Mouse (Mus musculus): ENCODE data around the gene Sgca. TPM values are rescaled to one million over a fixed set of nuclear protein-coding genes. Genes with fewer than 3 reads are reported as not detected.

Gene Sgca
- polyA plus RNA-seq, 1 experiment from 2014 or later: 0.55 TPM

DNA sequence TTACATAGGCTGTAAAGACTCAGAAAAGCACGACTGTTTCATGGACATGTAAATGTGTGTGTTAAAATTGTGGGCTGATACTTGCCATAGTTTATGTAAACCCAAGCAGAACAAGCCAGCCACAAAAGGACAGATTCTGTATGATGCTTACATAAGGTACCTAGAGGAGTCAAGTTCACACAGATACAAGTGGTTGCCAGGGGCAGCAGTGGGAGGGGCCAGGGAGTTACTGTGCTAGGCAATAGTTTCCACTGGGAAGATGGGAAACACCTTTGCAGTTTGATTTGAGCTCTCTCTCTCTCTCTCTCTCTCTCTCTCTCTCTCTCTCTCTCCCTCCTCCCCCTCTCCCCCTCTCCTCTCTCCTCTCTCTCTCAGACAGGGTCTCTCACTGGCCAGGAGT lies 9.0 kb upstream of the Sgca start:
- no peak overlapping the region for H3K4me3 ChIP-seq (ENCODE audit: low read depth, low read length)
- peaks cover 6% of the 10 kb centered on the region for H3K4me1 ChIP-seq (replicated peaks; ENCODE audit: control insufficient read depth, insufficient read depth, low read length)
- 33% methylated on average over 1 of the region's 1 CpGs for WGBS
- H3K9me3 ChIP-seq (ENCODE audit: control insufficient read depth): no peaks in the 10 kb centered on the region
- no peak for ATAC-seq
- H3K9ac ChIP-seq (ENCODE audit: low read depth, low read length): no peak overlapping the region
- H3K27me3 ChIP-seq (replicated peaks; ENCODE audit: control insufficient read depth, insufficient read depth, low read length): no peaks in the 10 kb centered on the region
- H3K36me3 ChIP-seq (ENCODE audit: control insufficient read depth, insufficient read depth): no peaks in the 10 kb centered on the region
- no peak overlapping the region for H3K4me2 ChIP-seq (replicated peaks; ENCODE audit: low read depth)
- no peak overlapping the region for H3K27ac ChIP-seq (ENCODE audit: low read depth, low read length)
- no peak for TF ChIP-seq CTCF (IDR thresholded peaks at IDR 0.05; ENCODE audit: low read depth)

DNA sequence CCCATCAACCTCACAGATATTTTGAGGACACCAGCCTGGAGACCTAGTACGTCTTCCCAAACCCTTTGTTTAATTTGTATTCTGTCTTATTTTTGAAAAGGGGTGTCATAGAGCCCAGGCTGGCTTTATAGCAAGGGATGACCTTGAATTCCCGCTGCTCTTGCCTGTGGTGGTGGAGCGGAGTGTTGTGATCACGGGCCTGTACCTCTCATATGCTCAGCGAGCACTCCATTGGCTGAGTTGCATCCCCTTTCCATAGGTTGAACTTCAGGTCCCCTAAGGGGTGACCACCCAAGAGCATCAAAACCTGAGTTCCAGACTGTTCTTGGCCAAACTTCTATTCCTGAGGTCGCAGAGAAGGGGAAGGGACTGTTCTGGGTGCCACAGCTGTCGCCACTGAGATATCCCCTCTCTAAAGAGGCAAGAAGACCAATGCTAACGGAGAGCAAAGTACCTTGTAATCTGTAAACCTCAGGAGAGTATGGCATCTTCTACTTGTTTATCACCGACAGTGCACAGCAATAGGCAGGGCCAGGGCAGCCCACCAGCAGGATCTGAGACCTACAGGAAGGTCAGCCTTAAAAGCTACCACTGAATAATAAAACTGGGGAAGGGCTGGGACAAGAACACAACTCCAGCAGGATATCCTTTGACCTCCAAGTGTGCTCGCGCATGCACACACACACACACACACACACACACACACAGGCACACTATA lies 3.5 kb upstream of the Sgca start:
- no peaks in the 10 kb centered on the region for H3K4me1 ChIP-seq (replicated peaks; ENCODE audit: control insufficient read depth, insufficient read depth, low read length)
- no peak overlapping the region for H3K4me3 ChIP-seq (ENCODE audit: low read depth, low read length)
- 0 out of 2 replicates have a peak overlapping the region, but pooled peaks have one; percentile 7 for H3K9ac ChIP-seq (ENCODE audit: low read depth, low read length)

DNA sequence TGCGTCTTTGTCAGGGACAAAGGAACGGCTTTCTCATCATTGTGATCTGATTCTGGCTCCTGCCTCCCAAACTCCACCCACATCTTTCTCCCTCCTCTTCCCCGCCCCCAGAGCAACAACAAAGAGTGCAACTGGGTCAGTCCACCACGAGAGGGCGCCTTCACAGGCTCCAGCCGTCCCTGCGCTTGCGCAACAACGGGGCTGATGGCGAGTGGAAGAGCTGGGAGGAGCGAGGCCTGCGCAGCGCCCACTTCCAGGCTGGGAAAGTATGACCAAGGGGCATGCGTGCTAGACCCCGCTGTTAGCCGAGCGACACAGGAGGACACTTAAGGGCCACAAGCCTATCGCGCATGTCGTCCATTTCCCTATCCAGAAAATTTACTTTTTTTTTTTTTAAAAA lies 2.8 kb upstream of the Sgca start:
- under 1% methylated on average over 20 of the region's 20 CpGs for WGBS
- peak overlapping the region; percentile 11; the same call in 1 of the 2 replicates for H3K4me3 ChIP-seq (ENCODE audit: low read depth, low read length)
- peak; percentile 100 for TF ChIP-seq CTCF (IDR thresholded peaks at IDR 0.05; ENCODE audit: low read depth)
- no peaks in the 10 kb centered on the region for H3K4me1 ChIP-seq (replicated peaks; ENCODE audit: control insufficient read depth, insufficient read depth, low read length)
- H3K9ac ChIP-seq (ENCODE audit: low read depth, low read length): 0 out of 2 replicates have a peak overlapping the region, but pooled peaks have one; percentile 7
- peak; percentile 69 for ATAC-seq
- no peaks in the 10 kb centered on the region for H3K36me3 ChIP-seq (ENCODE audit: control insufficient read depth, insufficient read depth)
- no peaks in the 10 kb centered on the region for H3K27me3 ChIP-seq (replicated peaks; ENCODE audit: control insufficient read depth, insufficient read depth, low read length)
- peak overlapping the region; percentile 51 for H3K4me2 ChIP-seq (replicated peaks; ENCODE audit: low read depth)
- no peaks in the 10 kb centered on the region for H3K9me3 ChIP-seq (ENCODE audit: control insufficient read depth)
- H3K27ac ChIP-seq (ENCODE audit: low read depth, low read length): no peak overlapping the region

More for the DNA sequence above, 3.5 kb upstream of the Sgca start:
- H3K4me2 ChIP-seq (replicated peaks; ENCODE audit: low read depth): peak overlapping the region; percentile 51
- no peak for ATAC-seq
- WGBS: 75% methylated on average over 11 of the region's 11 CpGs
- H3K27ac ChIP-seq (ENCODE audit: low read depth, low read length): no peak overlapping the region
- TF ChIP-seq CTCF (IDR thresholded peaks at IDR 0.05; ENCODE audit: low read depth): no peak
- no peaks in the 10 kb centered on the region for H3K9me3 ChIP-seq (ENCODE audit: control insufficient read depth)
- no peaks in the 10 kb centered on the region for H3K27me3 ChIP-seq (replicated peaks; ENCODE audit: control insufficient read depth, insufficient read depth, low read length)
- no peaks in the 10 kb centered on the region for H3K36me3 ChIP-seq (ENCODE audit: control insufficient read depth, insufficient read depth)

DNA sequence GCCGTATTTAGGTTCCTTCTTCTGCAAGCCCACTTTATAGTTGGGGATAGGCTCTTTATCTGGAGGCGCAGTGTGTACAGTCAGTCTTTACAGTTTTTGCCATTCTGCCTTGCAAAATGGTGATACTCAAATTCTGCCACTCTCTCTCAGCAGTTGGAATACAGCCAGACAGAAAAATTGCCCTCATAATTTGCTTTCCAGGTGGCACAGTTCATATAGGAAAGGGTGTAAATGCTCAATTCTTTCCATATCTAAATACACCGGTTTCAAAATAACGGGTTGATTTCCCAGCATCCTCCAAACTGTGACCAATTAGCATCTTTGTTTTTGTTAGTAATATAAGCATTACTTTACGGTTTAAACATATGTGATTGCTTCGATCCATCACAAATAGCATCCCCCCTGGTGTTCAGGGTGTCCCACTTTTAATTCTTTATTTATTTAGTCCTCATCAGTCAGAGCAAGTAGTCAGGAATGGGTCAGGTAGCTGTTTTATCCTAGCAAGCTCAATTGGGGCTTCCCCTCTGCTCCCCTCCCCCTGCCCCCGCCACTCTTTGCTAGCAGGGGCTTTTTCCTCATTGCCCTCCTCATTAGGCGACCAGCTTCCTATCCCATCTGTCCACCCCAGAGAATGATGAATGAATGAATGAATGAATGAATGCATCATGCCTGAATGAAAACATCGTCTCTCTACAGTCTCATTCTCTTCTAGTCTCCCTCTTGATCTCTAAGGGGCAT lies 2.2 kb upstream of the Sgca start:
- Histone ChIP-seq H3K27me3 (replicated peaks; ENCODE audit: control insufficient read depth, insufficient read depth, low read length) (no peaks in the 10 kb centered on the region), H3K27ac (ENCODE audit: low read depth, low read length) (no peak overlapping the region), H3K4me1 (replicated peaks; ENCODE audit: control insufficient read depth, insufficient read depth, low read length) (no peaks in the 10 kb centered on the region), H3K4me3 (ENCODE audit: low read depth, low read length) (no peak overlapping the region), H3K9ac (ENCODE audit: low read depth, low read length) (no peak overlapping the region), H3K4me2 (replicated peaks; ENCODE audit: low read depth) (peak overlapping the region; percentile 51), H3K36me3 (ENCODE audit: control insufficient read depth, insufficient read depth) (no peaks in the 10 kb centered on the region), H3K9me3 (ENCODE audit: control insufficient read depth) (no peaks in the 10 kb centered on the region)
- TF ChIP-seq CTCF (IDR thresholded peaks at IDR 0.05; ENCODE audit: low read depth): no peak
- 43% methylated on average over 9 of the region's 9 CpGs for WGBS
- no peak; the same call in 1 of the 2 replicates for ATAC-seq

DNA sequence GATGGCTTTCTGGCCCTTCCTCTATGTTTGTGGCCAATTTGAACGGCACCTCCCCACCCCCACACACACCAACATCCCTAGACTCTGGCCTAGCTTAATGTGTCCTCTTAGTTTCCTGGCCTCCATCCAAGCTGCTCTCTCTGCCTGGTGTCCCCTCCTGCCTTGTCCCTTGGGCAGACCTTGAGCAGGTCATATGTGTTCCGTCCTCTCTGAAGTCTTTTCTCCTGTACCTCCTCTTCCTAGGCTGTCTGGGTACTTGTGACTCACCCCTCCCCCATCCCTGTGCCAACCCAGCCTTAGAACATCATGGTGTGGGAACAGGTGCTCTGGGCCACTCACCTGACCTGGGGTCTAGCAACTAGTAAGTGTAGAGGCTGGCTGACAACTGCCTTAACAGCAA lies 1.2 kb downstream of the Sgca start:
- TF ChIP-seq CTCF (IDR thresholded peaks at IDR 0.05; ENCODE audit: low read depth): no peak
- no peaks in the 10 kb centered on the region for H3K27me3 ChIP-seq (replicated peaks; ENCODE audit: control insufficient read depth, insufficient read depth, low read length)
- 67% methylated on average over 2 of the region's 2 CpGs for WGBS
- H3K4me3 ChIP-seq (ENCODE audit: low read depth, low read length): no peak overlapping the region
- H3K27ac ChIP-seq (ENCODE audit: low read depth, low read length): no peak overlapping the region
- H3K36me3 ChIP-seq (ENCODE audit: control insufficient read depth, insufficient read depth): no peaks in the 10 kb centered on the region
- H3K4me2 ChIP-seq (replicated peaks; ENCODE audit: low read depth): no peak overlapping the region
- H3K9ac ChIP-seq (ENCODE audit: low read depth, low read length): no peak overlapping the region
- H3K4me1 ChIP-seq (replicated peaks; ENCODE audit: control insufficient read depth, insufficient read depth, low read length): no peaks in the 10 kb centered on the region
- H3K9me3 ChIP-seq (ENCODE audit: control insufficient read depth): no peaks in the 10 kb centered on the region
- no peak for ATAC-seq

DNA sequence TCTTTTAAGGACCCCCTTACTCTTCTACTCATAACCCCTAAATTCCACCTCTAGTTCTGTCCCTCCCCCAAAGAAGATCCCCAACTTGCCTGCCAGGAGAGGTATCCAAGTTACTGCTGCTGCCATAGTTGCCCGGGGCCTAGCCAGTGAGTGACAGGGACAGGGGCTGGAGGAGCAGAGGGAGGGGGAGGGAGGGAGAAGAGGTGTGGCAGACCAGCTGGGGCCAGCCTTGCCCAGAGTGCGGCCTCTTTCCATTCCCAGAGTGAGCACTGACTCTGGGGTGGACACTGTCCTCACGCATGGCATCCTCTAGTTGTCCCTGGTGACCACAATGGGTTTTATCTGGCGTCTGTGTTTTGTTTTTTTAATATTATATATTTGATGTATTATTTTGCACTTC lies 2.8 kb downstream of the Sgca start:
- TF ChIP-seq CTCF (IDR thresholded peaks at IDR 0.05; ENCODE audit: low read depth): no peak
- WGBS: 48% methylated on average over 4 of the region's 4 CpGs
- Histone ChIP-seq H3K27me3 (replicated peaks; ENCODE audit: control insufficient read depth, insufficient read depth, low read length) (no peaks in the 10 kb centered on the region; the same call in 1 of the 2 replicates), H3K4me2 (replicated peaks; ENCODE audit: low read depth) (no peak overlapping the region), H3K4me3 (ENCODE audit: low read depth, low read length) (no peak overlapping the region), H3K4me1 (replicated peaks; ENCODE audit: control insufficient read depth, insufficient read depth, low read length) (no peaks in the 10 kb centered on the region), H3K27ac (ENCODE audit: low read depth, low read length) (no peak overlapping the region), H3K36me3 (ENCODE audit: control insufficient read depth, insufficient read depth) (no peaks in the 10 kb centered on the region), H3K9me3 (ENCODE audit: control insufficient read depth) (no peaks in the 10 kb centered on the region), H3K9ac (ENCODE audit: low read depth, low read length) (no peak overlapping the region)
- ATAC-seq: no peak

All from intestine, postnatal 0 days (tissue).